Mouse (Mus musculus) kidney, embryonic 14.5 days (tissue): Measurements from ENCODE around the gene Zfp654. TPM values are rescaled to one million over a fixed set of nuclear protein-coding genes. Genes with fewer than 3 reads are reported as not detected.

ENCODE experiments used
- ATAC-seq: fragments of 200-750 bp; cut with Nextera tagmentation; 2 replicates; pipeline ENCODE4 v1.8.0; 2017; ENCODE audit warnings: moderate number of reproducible peaks, mild to moderate bottlenecking, moderate TSS enrichment, moderate library complexity; ENCODE audit not compliant: low FRiP score, low TSS enrichment
- H3K27ac ChIP-seq: fragments of 300-500 bp; sonication (generic); 2 replicates; pipeline ENCODE4 v1.5.1; 2014; ENCODE audit warnings: low read depth, mild to moderate bottlenecking, low read length, moderate library complexity, mixed read lengths
- H3K27me3 ChIP-seq: fragments of 300-500 bp; sonication (generic); 2 replicates; pipeline ENCODE4 v1.6.1; 2014; ENCODE audit warnings: mild to moderate bottlenecking, low read length; ENCODE audit not compliant: control insufficient read depth, insufficient read depth
- H3K36me3 ChIP-seq: fragments of 300-500 bp; sonication (generic); 2 replicates; pipeline ENCODE4 v1.6.1; 2014; ENCODE audit warnings: low read length, mixed read lengths; ENCODE audit not compliant: control insufficient read depth, insufficient read depth
- H3K4me1 ChIP-seq: fragments of 300-500 bp; sonication (generic); 2 replicates; pipeline ENCODE4 v1.6.1; 2014; ENCODE audit warnings: low read length, mixed read lengths; ENCODE audit not compliant: control insufficient read depth, insufficient read depth
- H3K4me2 ChIP-seq: fragments of 300-500 bp; sonication (generic); replicated peaks from 2 replicates; pipeline ENCODE4 v1.6.1; 2014; ENCODE audit warnings: low read depth, mild to moderate bottlenecking, low read length
- H3K4me3 ChIP-seq: fragments of 300-500 bp; sonication (generic); 2 replicates; pipeline ENCODE4 v1.5.1; 2014; ENCODE audit warnings: mild to moderate bottlenecking, low read length
- H3K9ac ChIP-seq: fragments of 300-500 bp; sonication (generic); 2 replicates; pipeline ENCODE4 v1.6.1; 2014; ENCODE audit warnings: low read depth, mild to moderate bottlenecking, low read length, moderate library complexity
- H3K9me3 ChIP-seq: fragments of 300-500 bp; sonication (generic); 2 replicates; pipeline ENCODE4 v1.6.1; 2016; ENCODE audit warnings: low read length; ENCODE audit not compliant: control insufficient read depth
- WGBS: fragments of 180-500 bp; shearing (Covaris S2); extraction: QIAGEN DNeasy Blood & Tissue Kit; methylation state at CpG from one replicate; pipeline ENCODE4 v1.1.7; 2014; 5-methylcytosine and 5-hydroxymethylcytosine counted together
- polyA plus RNA-seq: library from polyadenylated mRNA; unstranded; fragments of >200 nt; fragmentation: Nextera tagmentation; extraction: Ambion mirVana; gene quantifications from 2 replicates; pipeline ENCODE4 v1.2.1, GENCODE M21; 2014

Zfp654 gene
- polyA plus RNA-seq, 1 experiment from 2014 or later: 8.6 TPM

GRCm38 (mm10) chr16:64801638-64802037 is 49.8 kb downstream of the Zfp654 start:
- no peaks in the 10 kb centered on the region for H3K36me3 ChIP-seq
- H3K4me2 ChIP-seq: no peak overlapping the region
- no peaks in the 10 kb centered on the region for H3K27me3 ChIP-seq
- no peak overlapping the region for H3K27ac ChIP-seq
- H3K4me3 ChIP-seq: no peak overlapping the region
- H3K9ac ChIP-seq: no peak overlapping the region
- no peaks in the 10 kb centered on the region for H3K4me1 ChIP-seq
- ATAC-seq: no peak
- no peaks in the 10 kb centered on the region for H3K9me3 ChIP-seq

- WGBS: 93% methylated on average over 5 of the region's 5 CpGs
- ATAC-seq: no peak
- H3K4me2 ChIP-seq: no peak overlapping the region
Observed at GRCm38 (mm10) chr16:64800393-64800792, 51.1 kb downstream of the Zfp654 start.

GRCm38 (mm10) chr16:64794802-64795201 is 56.6 kb downstream of the Zfp654 start:
- 73% methylated on average over 2 of the region's 2 CpGs for WGBS
- Histone ChIP-seq H3K4me2 (no peak overlapping the region), H3K4me1 (no peaks in the 10 kb centered on the region), H3K4me3 (no peak overlapping the region), H3K36me3 (no peaks in the 10 kb centered on the region), H3K27me3 (no peaks in the 10 kb centered on the region), H3K9ac (no peak overlapping the region), H3K9me3 (no peaks in the 10 kb centered on the region), H3K27ac (no peak overlapping the region)
- no peak for ATAC-seq

More at GRCm38 (mm10) chr16:64800393-64800792, 51.1 kb downstream of the Zfp654 start:
- H3K36me3 ChIP-seq: no peaks in the 10 kb centered on the region
- H3K4me3 ChIP-seq: no peak overlapping the region
- no peaks in the 10 kb centered on the region for H3K27me3 ChIP-seq
- H3K9ac ChIP-seq: no peak overlapping the region
- H3K4me1 ChIP-seq: no peaks in the 10 kb centered on the region
- H3K9me3 ChIP-seq: no peaks in the 10 kb centered on the region
- no peak overlapping the region for H3K27ac ChIP-seq

- Histone ChIP-seq H3K27me3 (no peaks in the 10 kb centered on the region), H3K9me3 (no peaks in the 10 kb centered on the region), H3K4me2 (no peak overlapping the region), H3K9ac (no peak overlapping the region), H3K36me3 (peaks cover 14% of the 10 kb centered on the region), H3K4me3 (no peak overlapping the region), H3K27ac (no peak overlapping the region), H3K4me1 (no peaks in the 10 kb centered on the region)
- WGBS: 90% methylated on average over 3 of the region's 3 CpGs
- ATAC-seq: no peak
Observed at GRCm38 (mm10) chr16:64789706-64790105, 61.7 kb downstream of the Zfp654 start.

- Histone ChIP-seq H3K27me3 (no peaks in the 10 kb centered on the region), H3K9ac (no peak overlapping the region), H3K27ac (no peak overlapping the region), H3K4me2 (no peak overlapping the region), H3K4me3 (no peak overlapping the region), H3K4me1 (no peaks in the 10 kb centered on the region), H3K9me3 (no peaks in the 10 kb centered on the region), H3K36me3 (no peaks in the 10 kb centered on the region)
- no peak for ATAC-seq
- 73% methylated on average over 1 of the region's 1 CpGs for WGBS
Observed at GRCm38 (mm10) chr16:64775516-64775915, 75.9 kb downstream of the Zfp654 start.

- 82% methylated on average over 2 of the region's 2 CpGs for WGBS
- ATAC-seq: no peak
- Histone ChIP-seq H3K9me3 (no peaks in the 10 kb centered on the region), H3K27ac (peak overlapping the region; percentile 89; the same call in 1 of the 2 replicates), H3K4me3 (peak overlapping the region; percentile 88), H3K9ac (no peak overlapping the region), H3K4me1 (no peaks in the 10 kb centered on the region), H3K36me3 (peaks cover 8% of the 10 kb centered on the region; the same call in 1 of the 2 replicates), H3K27me3 (no peaks in the 10 kb centered on the region), H3K4me2 (peak overlapping the region; percentile 34)
Observed at GRCm38 (mm10) chr16:64771431-64771818, 80.0 kb downstream of the Zfp654 start.

GRCm38 (mm10) chr16:64770521-64771430 is 80.7 kb downstream of the Zfp654 start, which contains the start of gene 4930453N24Rik:
4930453N24Rik (minus strand) TSS chr16:64771161.
- Histone ChIP-seq H3K36me3 (peaks cover 13% of the 10 kb centered on the region; the same call in 1 of the 2 replicates), H3K4me2 (peak within 1 kb of the TSS; percentile 45), H3K4me3 (peak within 1 kb of the TSS; percentile 88), H3K9ac (peak within 1 kb of the TSS; percentile 83), H3K9me3 (no peaks in the 10 kb centered on the region), H3K27me3 (no peaks in the 10 kb centered on the region), H3K4me1 (no peaks in the 10 kb centered on the region), H3K27ac (peak within 1 kb of the TSS; percentile 89)
- 2% methylated on average over 67 of the region's 72 CpGs for WGBS
- peak; percentile 97 for ATAC-seq

- Histone ChIP-seq H3K4me1 (no peaks in the 10 kb centered on the region), H3K36me3 (peaks cover 28% of the 10 kb centered on the region), H3K27me3 (no peaks in the 10 kb centered on the region), H3K27ac (no peak overlapping the region), H3K4me3 (no peak overlapping the region), H3K4me2 (no peak overlapping the region), H3K9me3 (peaks cover 9% of the 10 kb centered on the region; the same call in 1 of the 2 replicates), H3K9ac (no peak overlapping the region)
- 93% methylated on average over 8 of the region's 8 CpGs for WGBS
- no peak for ATAC-seq
Observed at GRCm38 (mm10) chr16:64766696-64767300, 84.7 kb downstream of the Zfp654 start.

- Histone ChIP-seq H3K36me3 (peaks cover 8% of the 10 kb centered on the region), H3K27me3 (no peaks in the 10 kb centered on the region), H3K4me2 (no peak overlapping the region), H3K27ac (no peak overlapping the region), H3K9me3 (peaks cover 9% of the 10 kb centered on the region; the same call in 1 of the 2 replicates), H3K4me1 (no peaks in the 10 kb centered on the region), H3K9ac (no peak overlapping the region), H3K4me3 (no peak overlapping the region)
- WGBS: 75% methylated on average over 1 of the region's 1 CpGs
- no peak for ATAC-seq
Observed at GRCm38 (mm10) chr16:64759245-64759626, 92.2 kb downstream of the Zfp654 start.
